Mouse (Mus musculus): ENCODE results near the gene Olfr167. TPM values are rescaled to one million over a fixed set of nuclear protein-coding genes. Genes with fewer than 3 reads are reported as not detected.

The Olfr167 gene
- polyA plus RNA-seq (2017; shearing (Covaris generic)): 0.18 TPM

GRCm38 (mm10) chr16:19522166-19522565 lies at the start of gene Olfr167:
Gene Olfr167 (minus strand): TSS chr16:19522266.

GRCm38 (mm10) chr16:19571709-19572108 lies 49.6 kb upstream of the Olfr167 start, which contains the start of gene Olfr169:
Gene Olfr169 (minus strand): TSS chr16:19571809.

GRCm38 (mm10) chr16:19535455-19535854 lies 13.4 kb upstream of the Olfr167 start, which contains the start of gene Olfr168:
Gene Olfr168 (minus strand): TSS chr16:19535555.

GRCm38 (mm10) chr16:19483394-19483793 lies 38.7 kb downstream of the Olfr167 start, which contains the start of gene Olfr166:
Gene Olfr166 (plus strand): TSS chr16:19483694.

Other genes starting within 250 kb of the Olfr167 start
- gene Olfr164, start 208.2 kb downstream of the Olfr167 start, polyA plus RNA-seq (2017; shearing (Covaris generic)): not detected
- not detected for gene Olfr165, start 99.1 kb downstream of the Olfr167 start, polyA plus RNA-seq (2017; shearing (Covaris generic))
- not detected for gene Olfr166, start 38.6 kb downstream of the Olfr167 start, polyA plus RNA-seq (2017; shearing (Covaris generic))
- gene Olfr168, start 13.3 kb upstream of the Olfr167 start, polyA plus RNA-seq (2017; shearing (Covaris generic)): not detected
- not detected for gene Olfr169, start 49.5 kb upstream of the Olfr167 start, polyA plus RNA-seq (2017; shearing (Covaris generic))
- gene Olfr170, start 89.6 kb upstream of the Olfr167 start, polyA plus RNA-seq (2017; shearing (Covaris generic)): not detected
- gene Olfr171, start 107.7 kb upstream of the Olfr167 start, polyA plus RNA-seq (2017; shearing (Covaris generic)): not detected
- not detected for gene Lamp3, start 184.1 kb upstream of the Olfr167 start, polyA plus RNA-seq (2017; shearing (Covaris generic))
- gene B3gnt5, start 237.9 kb upstream of the Olfr167 start, polyA plus RNA-seq (2017; shearing (Covaris generic)): 16.6 TPM

Data from effector memory CD4-positive, alpha-beta T cell, adult 7 months (primary cell).